Mouse (Mus musculus) liver, adult 2 months (tissue): ENCODE data around the gene Zwilch.

Experiments used
- CTCF ChIP-seq: fragments of 200-500 bp; IDR thresholded peaks from 2 replicates; pipeline ENCODE4 v1.5.1; 2011; ENCODE audit warnings: low read depth, low read length, control low read depth
- POLR2A ChIP-seq: fragments of 200-500 bp; IDR thresholded peaks from 2 replicates; pipeline ENCODE4 v1.6.1; 2011; ENCODE audit warnings: low read length, control low read depth; ENCODE audit not compliant: insufficient read depth; ENCODE audit errors: extremely low read depth

GRCm38 (mm10) chr9:64174766-64175165 lies 1.9 kb upstream of the Zwilch start:
- TF ChIP-seq POLR2A (no peak), CTCF (no peak)
